Mouse (Mus musculus) ES-Bruce4 (cell line): ENCODE results near the gene Ufd1.

Source experiments
- CTCF ChIP-seq: IDR thresholded peaks from one replicate; pipeline ENCODE4 v1.8.1; 2011; ENCODE audit warnings: low read depth, low read length
- EP300 ChIP-seq: IDR thresholded peaks from 2 replicates; pipeline ENCODE4 v1.6.1; 2011; ENCODE audit warnings: low read depth, low read length; ENCODE audit not compliant: insufficient read depth
- POLR2A ChIP-seq: IDR thresholded peaks from one replicate; pipeline ENCODE4 v1.8.1; 2011; ENCODE audit warnings: low read length; ENCODE audit not compliant: insufficient read depth

- no peak for TF ChIP-seq POLR2A
- TF ChIP-seq CTCF = no peak
- no peak for TF ChIP-seq EP300
Measured at GRCm38 (mm10) chr16:18860186-18860585, 48.6 kb downstream of the Ufd1 start.
